Mouse (Mus musculus): ENCODE measurements around the gene Pnpla2. TPM values are rescaled to one million over a fixed set of nuclear protein-coding genes. Genes with fewer than 3 reads are reported as not detected.

Pnpla2 gene
- total RNA-seq, 2 experiments from 2014 or later = 119 to 151 TPM

DNA sequence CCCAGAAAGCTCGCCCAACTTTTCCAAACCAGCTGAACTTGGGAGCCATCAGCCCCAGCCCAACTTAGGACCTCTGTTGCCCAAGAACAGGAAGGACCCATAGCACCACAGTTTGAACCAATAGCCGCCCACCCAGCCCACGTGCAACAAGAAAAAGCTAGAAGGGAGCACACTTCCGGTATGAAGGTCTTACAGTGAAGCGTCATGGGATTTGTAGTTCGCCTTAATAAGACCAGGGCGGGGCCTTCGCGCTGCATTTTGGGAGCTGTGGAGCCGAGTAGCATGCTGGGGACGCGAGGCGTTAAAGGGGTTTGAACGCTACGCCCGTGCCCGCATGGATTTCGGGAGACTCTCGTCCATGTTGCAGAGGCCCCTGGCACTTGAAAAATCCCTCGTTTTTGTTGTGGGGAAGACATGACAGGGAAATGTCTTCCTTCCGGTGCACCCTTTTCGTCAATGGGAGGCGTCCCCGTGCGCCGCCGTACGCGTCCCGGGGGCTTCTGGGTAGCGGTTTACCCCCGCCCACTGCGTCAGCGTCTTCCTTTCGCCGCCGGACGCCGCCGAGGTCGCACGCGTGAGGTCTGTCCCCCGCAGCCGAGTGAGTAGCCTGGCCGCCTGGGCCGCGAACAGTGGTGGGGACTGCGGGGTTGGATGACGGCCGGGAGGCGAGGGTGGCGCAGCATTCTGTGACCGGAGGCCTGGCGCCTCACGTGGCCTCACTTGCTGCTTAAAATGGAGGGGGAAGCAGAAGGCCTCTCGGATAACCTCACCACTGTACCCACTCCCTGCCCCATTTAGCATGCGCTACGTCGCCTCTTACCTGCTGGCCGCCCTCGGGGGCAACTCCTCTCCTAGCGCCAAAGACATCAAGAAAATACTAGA, 7.6 kb upstream of the Pnpla2 start, which contains the start of gene Rplp2:
Rplp2 (plus strand) TSS at position 261 of the 882 bp plus-strand sequence.
- DNase-seq = peak; percentile 93

DNA sequence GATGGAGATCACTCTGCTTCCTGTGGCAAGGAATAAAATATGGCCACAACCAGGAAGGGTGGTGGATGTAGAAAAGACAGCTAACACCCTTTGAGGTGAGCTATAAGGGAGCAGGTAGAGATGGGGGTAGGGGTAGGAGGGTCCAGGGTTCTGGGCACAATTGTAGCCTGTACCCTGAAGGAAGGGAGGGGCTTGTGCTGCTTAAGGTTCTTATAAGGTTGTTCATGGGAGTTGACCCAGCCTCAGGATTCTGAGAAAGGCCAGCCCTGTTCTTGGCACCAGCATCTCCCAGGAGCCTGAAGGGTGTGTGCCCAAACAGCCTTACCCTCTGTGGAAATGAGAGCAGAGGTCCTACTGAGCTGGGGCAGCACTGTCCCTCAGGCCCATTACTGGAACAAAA, 3.1 kb upstream of the Pnpla2 start:
- no peak for DNase-seq

DNA sequence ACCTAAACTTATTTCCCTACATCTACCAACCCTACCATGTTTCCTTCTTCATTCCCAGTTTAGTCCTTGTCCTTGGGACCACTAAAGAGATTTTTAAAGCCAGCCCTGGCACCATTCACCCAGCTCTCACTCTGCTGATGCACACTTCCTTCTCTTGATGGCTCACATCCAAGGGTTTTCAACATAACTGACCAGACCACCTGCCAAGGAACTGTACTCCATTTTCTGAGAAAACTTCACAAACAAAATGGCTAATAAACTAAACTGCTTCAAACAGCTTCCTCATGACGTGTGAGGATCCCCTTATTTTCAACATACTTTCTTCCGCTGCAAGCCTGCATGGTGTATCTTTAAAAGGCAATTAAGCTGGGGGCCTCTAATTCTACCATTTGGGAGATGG, 1.4 kb upstream of the Pnpla2 start:
- DNase-seq = no peak

DNA sequence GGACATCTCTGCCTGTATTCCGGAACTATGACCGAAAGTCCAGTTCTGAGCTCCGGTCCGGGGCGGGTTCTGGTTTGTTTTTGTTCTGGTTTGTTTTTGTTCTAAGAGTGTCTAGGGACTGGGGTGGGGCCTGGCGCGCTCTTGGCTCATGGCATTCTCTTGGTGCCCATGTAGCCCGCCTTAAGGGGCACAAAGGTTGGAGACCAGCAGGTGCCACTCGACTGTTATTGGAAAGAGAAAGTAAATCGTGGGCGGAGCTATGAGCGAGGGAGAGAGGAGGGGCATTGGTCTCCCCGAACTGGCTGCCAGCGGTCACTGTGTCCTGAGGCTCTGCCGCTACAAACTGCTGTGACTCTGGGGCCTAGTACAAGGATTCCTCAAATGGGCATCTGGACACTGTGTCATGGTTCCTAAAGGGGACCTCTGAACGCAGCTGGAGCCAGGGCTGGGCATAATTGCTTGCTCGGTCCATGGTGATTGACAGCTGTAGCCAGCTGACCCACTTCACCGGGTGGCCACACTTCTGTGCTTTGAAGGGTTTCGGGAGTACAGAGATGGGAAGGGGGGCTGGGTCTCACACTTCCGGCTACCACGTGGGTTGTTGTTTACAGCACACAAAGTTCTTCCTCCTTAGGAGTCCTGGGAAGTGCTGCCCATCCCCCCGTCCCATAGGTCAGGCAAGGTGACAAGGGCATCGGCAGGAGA, 764 bp downstream of the Pnpla2 start:
- peak; percentile 56 for DNase-seq

DNA sequence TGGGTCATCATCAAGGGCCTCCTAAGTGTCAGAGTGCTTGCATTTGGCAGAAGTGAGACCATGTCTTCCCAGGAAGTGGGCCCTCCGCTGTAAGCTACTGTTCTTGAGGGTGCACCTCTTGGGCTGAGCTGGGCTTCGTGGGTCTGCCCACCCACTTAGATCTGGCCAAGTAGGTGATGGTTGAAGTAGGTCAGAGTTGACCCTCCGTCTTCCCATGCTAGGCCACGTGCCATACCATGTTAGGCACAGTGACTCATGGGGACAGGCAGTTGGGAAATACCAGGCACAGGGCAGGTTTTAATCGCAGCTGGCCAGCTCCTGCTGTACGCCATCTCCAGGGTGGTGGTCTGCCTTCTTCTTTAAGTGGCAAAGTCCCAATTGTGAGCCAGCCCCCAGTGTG, 1.7 kb downstream of the Pnpla2 start:
- DNase-seq = peak; percentile 16

DNA sequence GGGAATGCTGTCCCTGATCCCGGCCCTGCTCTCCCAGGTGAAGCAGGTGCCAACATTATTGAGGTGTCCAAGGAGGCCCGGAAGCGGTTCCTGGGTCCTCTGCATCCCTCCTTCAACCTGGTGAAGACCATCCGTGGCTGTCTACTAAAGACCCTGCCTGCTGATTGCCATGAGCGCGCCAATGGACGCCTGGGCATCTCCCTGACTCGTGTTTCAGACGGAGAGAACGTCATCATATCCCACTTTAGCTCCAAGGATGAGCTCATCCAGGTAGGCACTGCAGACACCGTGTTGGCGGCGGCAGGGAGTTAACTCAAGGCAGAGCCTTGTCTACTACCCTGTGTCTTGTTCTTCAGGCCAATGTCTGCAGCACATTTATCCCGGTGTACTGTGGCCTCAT, 2.2 kb downstream of the Pnpla2 start:
- DNase-seq = no peak

DNA sequence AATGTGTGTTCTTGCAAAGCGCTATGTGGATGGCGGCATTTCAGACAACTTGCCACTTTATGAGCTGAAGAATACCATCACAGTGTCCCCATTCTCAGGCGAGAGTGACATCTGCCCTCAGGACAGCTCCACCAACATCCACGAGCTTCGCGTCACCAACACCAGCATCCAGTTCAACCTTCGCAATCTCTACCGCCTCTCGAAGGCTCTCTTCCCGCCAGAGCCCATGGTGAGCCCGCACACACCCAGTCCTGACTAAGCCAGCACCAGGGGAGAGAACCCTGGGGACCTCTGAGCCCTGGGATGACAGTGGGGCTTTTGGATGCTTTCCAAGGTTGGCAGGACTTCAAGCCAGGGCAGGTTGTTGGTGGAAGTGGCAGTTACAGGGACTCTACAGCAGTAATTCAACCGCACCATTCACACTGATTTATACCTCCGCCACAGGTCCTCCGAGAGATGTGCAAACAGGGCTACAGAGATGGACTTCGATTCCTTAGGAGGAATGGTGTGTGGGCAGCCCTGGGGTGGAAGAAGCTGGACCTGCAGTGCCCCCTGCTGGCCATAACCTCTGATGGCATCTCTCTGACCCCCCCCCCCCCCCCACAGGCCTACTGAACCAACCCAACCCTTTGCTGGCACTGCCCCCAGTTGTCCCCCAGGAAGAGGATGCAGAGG, 3.1 kb downstream of the Pnpla2 start:
- peak; percentile 69 for DNase-seq

DNA sequence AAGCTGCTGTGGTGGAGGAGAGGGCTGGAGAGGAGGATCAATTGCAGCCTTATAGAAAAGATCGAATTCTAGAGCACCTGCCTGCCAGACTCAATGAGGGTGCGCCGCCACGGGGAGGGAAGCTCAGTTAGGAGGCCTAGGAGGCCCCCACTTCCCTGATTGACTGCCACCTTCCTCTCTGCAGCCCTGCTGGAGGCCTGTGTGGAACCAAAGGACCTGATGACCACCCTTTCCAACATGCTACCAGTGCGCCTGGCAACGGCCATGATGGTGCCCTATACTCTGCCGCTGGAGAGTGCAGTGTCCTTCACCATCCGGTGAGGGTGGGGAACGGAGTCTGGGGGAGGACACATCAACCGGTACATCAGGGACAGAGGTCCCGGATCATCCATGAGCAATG, 3.7 kb downstream of the Pnpla2 start:
- no peak for DNase-seq

DNA sequence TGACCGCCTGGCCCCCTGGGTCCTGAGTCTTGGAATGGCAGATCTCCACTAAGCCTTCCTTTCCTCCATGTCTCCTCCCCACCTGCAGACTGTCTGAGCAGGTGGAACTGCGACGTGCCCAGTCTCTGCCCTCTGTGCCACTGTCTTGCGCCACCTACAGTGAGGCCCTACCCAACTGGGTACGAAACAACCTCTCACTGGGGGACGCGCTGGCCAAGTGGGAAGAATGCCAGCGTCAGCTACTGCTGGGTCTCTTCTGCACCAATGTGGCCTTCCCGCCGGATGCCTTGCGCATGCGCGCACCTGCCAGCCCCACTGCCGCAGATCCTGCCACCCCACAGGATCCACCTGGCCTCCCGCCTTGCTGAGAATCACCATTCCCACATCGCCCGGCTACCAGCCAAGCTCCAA, 4.3 kb downstream of the Pnpla2 start:
- DNase-seq = peak; percentile 27

DNA sequence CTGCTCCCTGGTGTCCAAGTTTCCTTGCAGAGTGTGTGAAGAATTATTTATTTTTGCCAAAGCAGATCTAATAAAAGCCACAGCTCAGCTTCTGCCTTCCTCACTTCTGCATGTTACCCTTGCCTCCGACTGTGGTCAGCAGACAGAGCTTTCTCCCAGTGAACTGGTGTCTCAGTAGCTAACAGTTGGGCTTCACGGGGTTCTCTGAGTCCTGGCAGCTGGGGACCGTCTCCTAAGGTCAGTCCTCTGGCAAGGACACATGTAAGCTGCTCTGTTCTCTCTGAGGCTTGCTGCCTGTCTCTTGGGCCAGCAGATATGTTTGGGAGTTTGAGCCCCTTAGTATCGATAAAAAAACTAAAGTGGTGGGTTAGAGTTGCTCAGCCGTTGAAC, 5.0 kb downstream of the Pnpla2 start:
- no peak for DNase-seq

DNA sequence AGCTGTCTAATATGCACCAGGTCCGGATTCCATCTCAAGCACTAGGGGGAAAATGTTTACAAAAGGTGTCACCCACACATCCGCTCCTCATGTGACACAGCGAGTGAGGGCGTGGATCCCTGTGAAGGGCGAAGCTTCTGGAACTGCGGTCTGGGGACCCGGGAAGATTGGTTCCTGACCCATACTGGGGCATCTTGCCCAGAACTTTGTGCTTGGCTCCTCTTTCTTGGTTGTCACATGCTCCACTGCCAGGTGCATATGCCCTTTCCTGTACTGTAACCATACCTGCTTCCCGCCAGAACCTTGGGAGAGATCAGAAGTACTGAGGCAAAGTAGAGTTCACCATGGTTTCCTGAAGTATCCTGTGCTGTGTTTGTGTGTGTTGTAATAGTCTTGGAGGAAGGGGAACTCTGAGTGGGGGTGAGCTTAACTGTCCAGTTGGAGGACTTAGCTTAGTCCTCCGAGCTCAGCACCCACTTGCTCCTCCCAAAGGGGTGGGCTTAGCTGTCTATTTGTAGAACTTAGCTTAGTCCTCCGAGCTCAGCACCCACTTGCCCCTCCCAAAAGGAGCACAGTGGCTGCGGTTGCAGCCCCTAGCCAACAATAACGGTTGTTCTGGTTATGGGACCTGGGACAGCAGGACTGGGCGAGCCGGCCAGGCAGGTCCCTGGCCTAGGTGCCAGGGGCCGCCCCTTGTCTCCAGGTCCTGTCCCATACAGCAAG, 5.6 kb downstream of the Pnpla2 start, which contains the start of gene Cracr2b:
Cracr2b (plus strand) TSS at position 704 of the 723 bp plus-strand sequence.
- DNase-seq = peak; percentile 29

DNA sequence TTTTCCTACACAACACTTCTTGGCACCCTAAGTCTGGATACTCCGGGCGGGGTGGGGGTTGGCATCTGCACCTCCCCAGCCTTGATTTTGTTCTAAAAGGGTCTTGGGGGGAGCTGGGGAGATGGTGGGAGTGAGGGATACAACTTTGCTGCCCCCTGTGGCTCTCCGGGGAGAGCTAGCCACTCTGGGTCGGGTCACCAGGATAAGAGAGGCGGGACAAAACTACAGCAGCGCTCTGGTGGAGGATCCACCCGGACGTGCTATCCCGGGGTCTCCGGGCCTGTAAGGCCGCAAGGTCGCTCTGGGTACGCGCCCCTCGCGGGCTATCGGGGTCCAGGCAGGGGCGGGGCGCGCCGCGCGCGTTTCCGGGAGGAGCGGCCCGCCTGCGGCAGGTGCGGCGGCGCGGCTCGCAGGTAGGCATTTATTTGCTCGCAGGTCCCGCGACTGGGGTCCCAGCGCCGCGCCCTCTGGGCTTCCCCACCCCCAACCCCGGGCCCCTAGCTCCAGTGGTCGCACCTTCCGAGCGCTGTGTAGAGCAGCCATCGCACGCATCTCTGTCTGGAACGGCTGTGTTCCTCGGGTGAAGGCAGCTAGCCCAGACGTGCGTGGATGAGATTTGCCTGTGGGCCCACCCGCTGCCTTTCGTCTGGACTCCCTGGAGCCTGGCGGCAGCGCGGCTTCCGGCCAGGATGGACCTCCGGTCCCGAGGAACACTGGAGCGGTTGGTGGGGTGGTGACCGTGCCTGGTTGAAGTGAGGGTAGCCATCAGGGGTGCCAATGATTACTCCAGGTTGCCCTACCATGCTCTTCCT, 6.7 kb downstream of the Pnpla2 start:
- peak; percentile 43 for DNase-seq

DNA sequence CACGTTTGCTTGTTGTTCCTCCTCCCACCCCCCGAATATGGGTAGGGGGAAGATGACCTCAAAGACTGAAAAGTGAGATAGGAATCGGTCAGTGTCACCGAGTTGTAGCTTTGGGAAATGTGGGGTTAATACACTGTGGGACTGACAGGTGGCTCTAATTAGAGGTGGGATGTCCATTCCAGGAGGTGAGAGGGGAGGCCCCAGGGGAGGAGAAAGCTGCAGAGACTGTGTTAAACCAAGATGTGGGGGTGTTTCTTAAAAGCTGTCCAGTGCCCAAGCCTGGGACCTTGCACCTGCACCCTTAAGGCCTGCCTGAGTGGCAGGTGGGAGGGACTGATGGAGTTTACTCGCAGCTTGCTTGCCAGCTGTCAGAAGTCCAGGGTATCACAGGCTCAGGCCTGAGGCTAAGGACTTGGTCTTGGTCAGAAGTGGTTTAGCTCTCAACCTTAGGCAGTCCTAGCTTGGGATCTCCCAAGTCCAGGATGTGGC, 7.4 kb downstream of the Pnpla2 start:
- DNase-seq = peak; percentile 34

DNA sequence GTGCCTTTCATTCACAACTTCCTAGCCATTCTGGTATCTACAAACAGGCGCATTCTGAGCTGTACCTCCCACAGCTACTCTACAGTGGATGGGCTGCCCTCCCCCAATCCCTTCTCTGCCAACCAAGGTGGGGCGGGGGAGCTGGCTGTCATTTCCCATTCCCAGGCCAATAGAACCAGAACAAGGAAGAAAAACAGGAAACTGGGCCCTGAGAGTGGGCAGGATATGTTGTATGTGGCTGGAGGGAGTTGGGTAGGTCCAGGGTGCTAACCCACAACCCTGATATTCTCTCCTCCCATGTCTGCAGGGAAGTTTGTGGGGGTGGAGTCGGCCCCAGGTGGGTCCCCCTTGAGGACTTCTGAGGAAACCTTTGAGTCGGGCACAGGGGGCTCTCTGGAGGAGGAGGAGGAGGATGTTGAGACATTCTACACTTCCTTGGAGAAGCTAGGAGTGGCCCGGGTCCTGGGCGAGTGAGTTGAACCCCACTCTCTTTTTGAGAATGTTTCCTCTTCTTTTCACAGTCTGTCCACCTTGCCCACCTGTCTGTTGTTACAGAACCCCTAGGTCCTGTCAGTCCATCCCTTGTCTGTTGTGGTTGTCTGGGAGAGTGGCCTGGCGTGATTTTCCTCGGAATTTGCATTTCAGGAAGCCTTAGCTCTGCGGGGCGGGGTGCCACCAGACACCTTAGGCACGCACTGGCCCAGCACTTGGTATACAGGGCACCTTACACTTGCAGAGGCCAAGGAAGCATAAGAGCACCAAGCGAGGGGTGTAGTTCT, 9.0 kb downstream of the Pnpla2 start:
- DNase-seq = no peak

DNA sequence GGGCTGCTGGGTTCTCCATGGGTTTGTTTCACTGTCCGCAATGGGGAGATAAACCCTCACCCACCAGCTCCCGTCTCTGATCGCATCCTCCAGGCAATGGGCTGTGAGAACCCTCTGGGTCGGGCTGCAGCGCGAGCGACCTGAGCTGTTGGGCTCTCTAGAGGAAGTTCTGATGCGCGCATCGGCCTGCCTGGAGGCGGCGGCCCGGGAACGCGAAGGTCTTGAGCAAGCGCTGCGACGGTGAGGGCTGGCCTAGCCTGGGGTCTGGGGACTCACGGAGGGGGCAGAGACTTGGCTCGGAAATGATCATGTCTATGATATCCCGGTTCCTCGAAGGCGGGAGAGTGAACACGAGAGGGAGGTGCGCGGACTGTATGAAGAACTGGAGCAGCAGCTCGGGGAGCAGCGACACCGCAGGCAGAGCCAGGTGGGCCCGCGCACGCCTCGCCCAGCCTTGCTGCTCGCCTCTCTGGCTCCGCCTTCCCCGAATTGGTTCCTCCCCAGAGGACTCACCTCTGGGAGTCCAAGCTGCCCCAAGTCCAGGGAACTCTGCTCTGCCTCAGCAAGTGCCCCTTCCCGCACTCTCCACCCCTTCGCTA, 9.7 kb downstream of the Pnpla2 start:
- DNase-seq = peak; percentile 27

DNA sequence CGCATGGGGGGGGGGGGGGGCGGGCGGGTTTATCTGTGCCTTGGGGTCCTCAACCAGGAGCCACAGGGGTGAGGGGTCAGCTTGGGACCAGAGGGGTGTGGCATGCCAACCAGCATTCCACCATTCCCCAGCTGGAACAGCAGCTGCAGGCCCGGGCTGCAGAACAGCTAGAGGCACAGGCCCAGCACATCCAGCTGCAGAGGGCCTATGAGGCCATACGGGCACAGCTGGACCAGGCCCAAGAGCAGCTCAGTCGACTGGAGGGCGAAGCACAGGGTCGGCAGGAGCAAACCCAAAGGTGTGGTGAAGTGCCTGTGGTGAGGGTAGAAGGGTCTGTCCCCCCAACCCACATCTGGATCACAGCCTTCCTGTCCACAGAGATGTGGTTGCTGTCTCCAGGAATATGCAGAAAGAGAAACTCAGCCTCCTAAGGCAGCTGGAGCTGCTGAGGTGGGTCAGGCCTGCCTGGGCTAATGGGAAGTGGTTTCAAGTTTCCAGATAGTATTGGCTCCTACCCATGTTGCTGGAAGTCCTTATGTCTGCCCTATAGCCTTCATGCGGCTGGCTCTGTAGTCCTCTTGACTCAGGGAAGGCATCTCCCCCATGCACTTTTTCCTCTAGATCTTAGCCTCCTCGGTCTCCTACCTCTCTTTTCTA, 10.5 kb downstream of the Pnpla2 start:
- DNase-seq = peak; percentile 54

DNA sequence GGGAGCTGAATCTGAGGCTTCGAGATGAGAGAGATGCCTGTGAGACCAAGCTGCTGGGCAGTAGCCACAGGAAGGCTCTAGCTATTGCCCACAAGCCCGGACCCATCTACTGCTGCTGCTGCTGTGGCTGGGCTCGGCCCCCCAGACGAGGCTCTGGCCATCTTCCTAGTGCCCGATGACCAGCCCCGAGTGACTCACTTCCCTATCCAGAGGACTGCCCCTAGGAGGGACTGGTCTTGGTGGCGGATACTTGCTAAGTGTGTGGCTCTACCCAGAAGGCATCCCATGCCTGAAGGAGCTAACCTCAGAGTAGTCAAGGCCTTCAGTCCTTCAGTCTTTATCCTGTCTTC, 11.0 kb downstream of the Pnpla2 start:
- peak; percentile 39 for DNase-seq

DNA sequence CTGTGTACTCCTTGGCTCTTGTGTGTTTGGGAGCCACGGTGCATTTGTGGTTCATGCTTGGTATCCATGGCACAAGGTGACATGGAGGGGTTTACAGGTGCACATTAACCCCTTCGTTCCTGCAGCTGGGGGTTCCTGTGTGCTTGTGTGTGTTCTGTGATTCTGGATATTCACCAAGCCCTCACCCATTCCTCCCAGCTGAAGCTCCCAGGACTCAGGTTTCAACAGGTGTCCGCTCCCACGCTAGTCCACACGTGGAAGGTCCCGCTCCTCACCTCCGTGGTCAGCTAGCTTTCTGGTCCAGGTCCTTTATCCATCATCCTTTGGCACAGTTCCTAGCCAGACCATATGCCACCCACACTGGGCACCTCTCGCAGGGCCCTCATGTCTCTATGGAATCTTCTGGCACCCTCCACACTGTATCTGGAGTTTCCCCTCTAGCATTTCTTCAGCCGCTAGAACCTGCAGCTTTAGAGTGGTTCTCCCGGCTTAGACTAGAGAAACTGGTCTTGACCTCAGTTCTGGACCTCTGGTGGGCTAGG, 11.7 kb downstream of the Pnpla2 start:
- DNase-seq = no peak
